Mouse (Mus musculus): Measurements from ENCODE around the gene Efcab8.

- TF ChIP-seq CTCF (IDR thresholded peaks at IDR 0.05; ENCODE audit: insufficient read depth, low read length) (no peak), POLR2A (IDR thresholded peaks at IDR 0.05; ENCODE audit: borderline replicate concordance, extremely low read depth, low read depth, low read length) (no peak)
Measured at GRCm38 (mm10) chr2:153824593-153824992, 44.9 kb downstream of the Efcab8 start.
